Mouse (Mus musculus): ENCODE data around the gene Npw. TPM values are rescaled to one million over a fixed set of nuclear protein-coding genes. Genes with fewer than 3 reads are reported as not detected.

The Npw gene
- total RNA-seq, 1 experiment from 2014 or later, result 0.27 TPM

GRCm38 (mm10) chr17:24644030-24644715, 14.1 kb downstream of the Npw start:
- no peak for ATAC-seq (replicated peaks; ENCODE audit: low read depth, poor library complexity, severe bottlenecking)

- no peak for ATAC-seq (replicated peaks; ENCODE audit: low read depth, poor library complexity, severe bottlenecking)
These were observed 15.4 kb downstream of the Npw start for GRCm38 (mm10) chr17:24642791-24643343.

- no peak for ATAC-seq (replicated peaks; ENCODE audit: low read depth, poor library complexity, severe bottlenecking)
These were observed 16.3 kb downstream of the Npw start for GRCm38 (mm10) chr17:24641944-24642343.

- no peak for ATAC-seq (replicated peaks; ENCODE audit: low read depth, poor library complexity, severe bottlenecking)
These were observed 17.7 kb downstream of the Npw start for GRCm38 (mm10) chr17:24640581-24640980.

GRCm38 (mm10) chr17:24640119-24640518, 18.1 kb downstream of the Npw start:
- ATAC-seq (replicated peaks; ENCODE audit: low read depth, poor library complexity, severe bottlenecking), result no peak

- no peak for ATAC-seq (replicated peaks; ENCODE audit: low read depth, poor library complexity, severe bottlenecking)
These were observed 18.7 kb downstream of the Npw start for GRCm38 (mm10) chr17:24639571-24639988.

GRCm38 (mm10) chr17:24638840-24639239, 19.4 kb downstream of the Npw start:
- no peak for ATAC-seq (replicated peaks; ENCODE audit: low read depth, poor library complexity, severe bottlenecking)

GRCm38 (mm10) chr17:24638214-24638613, 20.0 kb downstream of the Npw start:
- no peak for ATAC-seq (replicated peaks; ENCODE audit: low read depth, poor library complexity, severe bottlenecking)

- no peak for ATAC-seq (replicated peaks; ENCODE audit: low read depth, poor library complexity, severe bottlenecking)
These were observed 21.3 kb downstream of the Npw start for GRCm38 (mm10) chr17:24636781-24637481.

GRCm38 (mm10) chr17:24635694-24636093, 22.6 kb downstream of the Npw start:
- ATAC-seq (replicated peaks; ENCODE audit: low read depth, poor library complexity, severe bottlenecking), result no peak

GRCm38 (mm10) chr17:24635024-24635423, 23.2 kb downstream of the Npw start:
- ATAC-seq (replicated peaks; ENCODE audit: low read depth, poor library complexity, severe bottlenecking), result no peak

GRCm38 (mm10) chr17:24633831-24634230, 24.4 kb downstream of the Npw start:
- no peak for ATAC-seq (replicated peaks; ENCODE audit: low read depth, poor library complexity, severe bottlenecking)

- no peak for ATAC-seq (replicated peaks; ENCODE audit: low read depth, poor library complexity, severe bottlenecking)
These were observed 25.3 kb downstream of the Npw start for GRCm38 (mm10) chr17:24632813-24633449.

GRCm38 (mm10) chr17:24632167-24632812, 26.0 kb downstream of the Npw start, which contains the start of the genes Tsc2 and Nthl1:
Gene Tsc2 (minus strand): TSS chr17:24632630.
Gene Nthl1 (plus strand): TSS chr17:24632680.
- peak; percentile 90 for ATAC-seq (replicated peaks; ENCODE audit: low read depth, poor library complexity, severe bottlenecking)

- ATAC-seq (replicated peaks; ENCODE audit: low read depth, poor library complexity, severe bottlenecking), result no peak
These were observed 28.2 kb downstream of the Npw start for GRCm38 (mm10) chr17:24630072-24630471.

GRCm38 (mm10) chr17:24628646-24629045, 29.6 kb downstream of the Npw start:
- ATAC-seq (replicated peaks; ENCODE audit: low read depth, poor library complexity, severe bottlenecking), result peak; percentile 46

GRCm38 (mm10) chr17:24625472-24625871, 32.8 kb downstream of the Npw start:
- ATAC-seq (replicated peaks; ENCODE audit: low read depth, poor library complexity, severe bottlenecking), result no peak

- ATAC-seq (replicated peaks; ENCODE audit: low read depth, poor library complexity, severe bottlenecking), result peak; percentile 91
These were observed 40.6 kb downstream of the Npw start for GRCm38 (mm10) chr17:24617561-24618194.

GRCm38 (mm10) chr17:24610711-24611110, 47.5 kb downstream of the Npw start:
- ATAC-seq (replicated peaks; ENCODE audit: low read depth, poor library complexity, severe bottlenecking), result peak; percentile 90

GRCm38 (mm10) chr17:24608874-24609273, 49.4 kb downstream of the Npw start:
- peak; percentile 59 for ATAC-seq (replicated peaks; ENCODE audit: low read depth, poor library complexity, severe bottlenecking)
